Mouse (Mus musculus) intestine, embryonic 14.5 days (tissue): ENCODE results near the gene Ralgapa2. TPM values are rescaled to one million over a fixed set of nuclear protein-coding genes. Genes with fewer than 3 reads are reported as not detected.
A peak's percentile ranks its signal among the peaks of the same experiment; 100 is the strongest.

Experiments used
- ATAC-seq: fragments of 200-750 bp; cut with Nextera tagmentation; replicated peaks from 2 replicates; pipeline ENCODE4 v1.8.0; 2017; ENCODE audit warnings: low read depth, moderate number of reproducible peaks, moderate TSS enrichment, moderate library complexity; ENCODE audit not compliant: low FRiP score, low TSS enrichment
- DNase-seq: peaks from one replicate; pipeline ENCODE4 v3.0.0-alpha.2; 2018; ENCODE audit warnings: low spot score
- H3K27ac ChIP-seq: fragments of 300-500 bp; sonication (generic); 2 replicates; pipeline ENCODE4 v1.5.1; 2014; ENCODE audit warnings: low read depth, mild to moderate bottlenecking, control low read depth
- H3K27me3 ChIP-seq: fragments of 300-500 bp; sonication (generic); replicated peaks from 2 replicates; pipeline ENCODE4 v1.6.1; 2014; ENCODE audit warnings: low read length, control low read depth; ENCODE audit not compliant: control insufficient read depth, insufficient read depth
- H3K36me3 ChIP-seq: fragments of 300-500 bp; sonication (generic); 2 replicates; pipeline ENCODE4 v1.6.1; 2014; ENCODE audit warnings: low read length, control low read depth; ENCODE audit not compliant: control insufficient read depth, insufficient read depth
- H3K4me1 ChIP-seq: fragments of 300-500 bp; sonication (generic); replicated peaks from 2 replicates; pipeline ENCODE4 v1.6.1; 2014; ENCODE audit warnings: low read length, control low read depth, mixed read lengths; ENCODE audit not compliant: control insufficient read depth, insufficient read depth
- H3K4me2 ChIP-seq: fragments of 300-500 bp; sonication (generic); 2 replicates; pipeline ENCODE4 v1.6.1; 2014; ENCODE audit warnings: low read length
- H3K4me3 ChIP-seq: fragments of 300-500 bp; sonication (generic); 2 replicates; pipeline ENCODE4 v1.5.1; 2014; ENCODE audit warnings: low read depth, low read length, control low read depth, mixed read lengths
- H3K9ac ChIP-seq: fragments of 300-500 bp; sonication (generic); 2 replicates; pipeline ENCODE4 v1.6.1; 2014; ENCODE audit warnings: mild to moderate bottlenecking, low read length
- H3K9me3 ChIP-seq: fragments of 300-500 bp; sonication (generic); 2 replicates; pipeline ENCODE4 v1.6.1; 2016; ENCODE audit warnings: low read length, control low read depth; ENCODE audit not compliant: control insufficient read depth
- WGBS: fragments of 180-500 bp; shearing (Covaris S2); extraction: QIAGEN DNeasy Blood & Tissue Kit; methylation state at CpG from one replicate; pipeline ENCODE4 v1.1.7; 2014; 5-methylcytosine and 5-hydroxymethylcytosine counted together
- polyA plus RNA-seq: library from polyadenylated mRNA; unstranded; fragments of >200 nt; fragmentation: Nextera tagmentation; extraction: Ambion mirVana; gene quantifications from 2 replicates; pipeline ENCODE4 v1.2.1, GENCODE M21; 2014

Gene Ralgapa2
- polyA plus RNA-seq, 1 experiment from 2014 or later, result 13.1 TPM

- Histone ChIP-seq H3K4me2 (no peak overlapping the region), H3K4me1 (no peaks in the 10 kb centered on the region), H3K9me3 (no peaks in the 10 kb centered on the region), H3K27me3 (no peaks in the 10 kb centered on the region), H3K4me3 (no peak overlapping the region), H3K27ac (no peak overlapping the region), H3K36me3 (no peaks in the 10 kb centered on the region), H3K9ac (no peak overlapping the region)
- DNase-seq, result no peak
- ATAC-seq, result no peak
- WGBS, result 52% methylated on average over 2 of the region's 2 CpGs
Observed at GRCm38 (mm10) chr2:146359676-146360075, 152.5 kb downstream of the Ralgapa2 start.

- 70% methylated on average over 6 of the region's 6 CpGs for WGBS
- no peaks in the 10 kb centered on the region for H3K27me3 ChIP-seq
Observed at GRCm38 (mm10) chr2:146356524-146356923, 155.6 kb downstream of the Ralgapa2 start.

GRCm38 (mm10) chr2:146350230-146350629 is 161.9 kb downstream of the Ralgapa2 start:
- H3K27ac ChIP-seq, result no peak overlapping the region
- ATAC-seq (no peak), DNase-seq (no peak)
- no peaks in the 10 kb centered on the region for H3K27me3 ChIP-seq
- no peaks in the 10 kb centered on the region for H3K9me3 ChIP-seq
- WGBS, result 91% methylated on average over 5 of the region's 5 CpGs
- H3K4me1 ChIP-seq, result no peaks in the 10 kb centered on the region
- no peak overlapping the region for H3K4me2 ChIP-seq
- H3K36me3 ChIP-seq, result peaks cover 25% of the 10 kb centered on the region
- no peak overlapping the region for H3K4me3 ChIP-seq
- H3K9ac ChIP-seq, result no peak overlapping the region

More at GRCm38 (mm10) chr2:146356524-146356923, 155.6 kb downstream of the Ralgapa2 start:
- Histone ChIP-seq H3K36me3 (peaks cover 6% of the 10 kb centered on the region), H3K9ac (no peak overlapping the region), H3K4me2 (no peak overlapping the region), H3K4me1 (no peaks in the 10 kb centered on the region), H3K9me3 (no peaks in the 10 kb centered on the region), H3K27ac (no peak overlapping the region), H3K4me3 (no peak overlapping the region)
- DNase-seq (no peak), ATAC-seq (no peak)

GRCm38 (mm10) chr2:146347942-146348341 is 164.2 kb downstream of the Ralgapa2 start:
- ATAC-seq (0 out of 2 replicates have a peak, but pooled peaks have one; percentile 32), DNase-seq (no peak)
- Histone ChIP-seq H3K27ac (no peak overlapping the region), H3K9ac (no peak overlapping the region), H3K4me3 (no peak overlapping the region), H3K36me3 (peaks cover 27% of the 10 kb centered on the region), H3K4me2 (no peak overlapping the region), H3K9me3 (no peaks in the 10 kb centered on the region), H3K4me1 (no peaks in the 10 kb centered on the region), H3K27me3 (no peaks in the 10 kb centered on the region)
- WGBS, result 87% methylated on average over 2 of the region's 2 CpGs

- ATAC-seq (no peak), DNase-seq (no peak)
- H3K4me1 ChIP-seq, result no peaks in the 10 kb centered on the region
- peaks cover 8% of the 10 kb centered on the region; the same call in 1 of the 2 replicates for H3K36me3 ChIP-seq
- no peak overlapping the region for H3K27ac ChIP-seq
- H3K27me3 ChIP-seq, result no peaks in the 10 kb centered on the region
- no peak overlapping the region for H3K9ac ChIP-seq
- no peak overlapping the region for H3K4me2 ChIP-seq
- WGBS, result 94% methylated on average over 4 of the region's 4 CpGs
- H3K4me3 ChIP-seq, result no peak overlapping the region
- H3K9me3 ChIP-seq, result no peaks in the 10 kb centered on the region
Observed at GRCm38 (mm10) chr2:146340090-146340489, 172.1 kb downstream of the Ralgapa2 start.

DNA sequence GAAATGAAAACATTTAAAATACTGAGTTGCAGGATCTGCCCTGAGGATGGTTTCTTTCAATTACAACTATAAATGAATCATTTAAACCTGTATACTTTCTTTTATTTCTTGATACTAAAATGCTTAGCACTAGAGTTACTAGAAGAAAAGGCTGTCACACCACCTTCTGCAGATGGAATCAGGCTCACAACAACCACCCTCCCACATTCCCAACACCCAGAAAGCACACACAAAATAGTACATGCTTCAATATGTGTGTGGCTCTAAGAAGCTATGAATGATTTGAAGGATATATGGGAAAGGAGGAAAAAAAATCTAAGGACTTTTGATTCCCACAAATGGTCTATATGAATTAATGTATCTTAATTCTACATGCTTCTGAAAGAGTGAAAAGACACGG is 174.6 kb downstream of the Ralgapa2 start:
- Histone ChIP-seq H3K9me3 (no peaks in the 10 kb centered on the region), H3K36me3 (peaks cover 7% of the 10 kb centered on the region; the same call in 1 of the 2 replicates), H3K27me3 (no peaks in the 10 kb centered on the region), H3K9ac (no peak overlapping the region), H3K4me1 (no peaks in the 10 kb centered on the region), H3K27ac (no peak overlapping the region), H3K4me3 (no peak overlapping the region), H3K4me2 (no peak overlapping the region)
- ATAC-seq (no peak), DNase-seq (no peak)
- 68% methylated on average over 1 of the region's 1 CpGs for WGBS

DNA sequence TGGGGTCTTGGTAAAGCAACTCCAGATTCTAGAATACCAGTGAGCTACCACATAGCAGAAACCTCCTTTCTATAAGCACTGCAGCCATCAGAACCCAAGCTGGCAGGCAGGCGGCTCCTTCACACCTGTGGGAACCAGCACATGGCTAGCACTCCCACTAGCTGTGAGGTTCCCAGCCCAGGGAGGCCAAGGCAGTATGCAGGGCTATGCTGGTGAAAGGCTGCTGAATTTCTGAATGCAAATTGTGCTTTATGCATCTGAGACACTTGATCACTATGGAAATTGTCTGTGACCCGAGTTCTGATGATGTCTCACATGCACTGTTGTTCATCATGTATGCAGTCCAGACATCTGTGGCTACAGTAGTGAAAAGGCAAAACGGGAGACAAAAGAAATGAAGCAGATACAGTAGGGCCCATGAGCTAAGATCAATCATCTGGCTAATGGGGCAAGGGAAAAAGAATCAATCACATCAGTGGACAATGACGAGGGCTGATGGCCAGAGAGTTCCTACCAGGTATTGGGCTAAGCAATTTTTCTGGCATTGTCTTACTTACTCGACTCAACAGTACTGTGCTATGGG is 180.2 kb downstream of the Ralgapa2 start:
- DNase-seq, result peak; percentile 44
- no peak overlapping the region for H3K27ac ChIP-seq
- H3K9ac ChIP-seq, result no peak overlapping the region
- no peak overlapping the region for H3K4me2 ChIP-seq
- H3K36me3 ChIP-seq, result no peaks in the 10 kb centered on the region
- WGBS, result 56% methylated on average over 5 of the region's 5 CpGs
- H3K27me3 ChIP-seq, result no peaks in the 10 kb centered on the region
- H3K9me3 ChIP-seq, result no peaks in the 10 kb centered on the region
- no peak overlapping the region for H3K4me3 ChIP-seq
- no peak for ATAC-seq
- no peaks in the 10 kb centered on the region for H3K4me1 ChIP-seq

GRCm38 (mm10) chr2:146330772-146331281 is 181.3 kb downstream of the Ralgapa2 start:
- Histone ChIP-seq H3K4me1 (no peaks in the 10 kb centered on the region), H3K27ac (no peak overlapping the region), H3K9me3 (no peaks in the 10 kb centered on the region), H3K4me2 (no peak overlapping the region), H3K9ac (no peak overlapping the region), H3K4me3 (no peak overlapping the region), H3K27me3 (no peaks in the 10 kb centered on the region), H3K36me3 (no peaks in the 10 kb centered on the region)
- WGBS, result 45% methylated on average over 8 of the region's 8 CpGs
- ATAC-seq (peak; percentile 70; the same call in 1 of the 2 replicates), DNase-seq (peak; percentile 51)

DNA sequence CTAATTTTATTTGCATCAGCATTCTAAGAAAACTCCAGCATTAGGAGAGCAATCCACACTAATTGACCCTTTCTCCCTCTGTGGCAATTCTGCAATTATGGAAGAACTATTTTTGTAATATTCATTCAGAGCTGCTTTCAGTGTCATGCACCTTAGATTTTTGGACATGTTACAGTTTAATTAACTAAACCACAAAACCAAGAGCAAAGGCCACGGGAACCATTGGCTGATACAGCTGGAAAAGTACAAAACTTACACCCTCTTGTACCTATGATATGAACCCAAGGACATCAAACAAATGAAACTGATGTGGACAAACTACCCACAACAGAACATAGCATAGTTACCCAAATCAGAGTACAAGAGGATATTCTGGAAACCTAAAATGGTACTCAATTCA is 182.0 kb downstream of the Ralgapa2 start:
- H3K9ac ChIP-seq, result no peak overlapping the region
- WGBS, result 90% methylated on average over 1 of the region's 1 CpGs
- ATAC-seq (no peak), DNase-seq (no peak)
- no peaks in the 10 kb centered on the region for H3K4me1 ChIP-seq
- H3K27ac ChIP-seq, result no peak overlapping the region
- no peaks in the 10 kb centered on the region for H3K36me3 ChIP-seq
- no peak overlapping the region for H3K4me2 ChIP-seq
- no peaks in the 10 kb centered on the region for H3K27me3 ChIP-seq
- no peaks in the 10 kb centered on the region for H3K9me3 ChIP-seq
- H3K4me3 ChIP-seq, result no peak overlapping the region
